Mouse (Mus musculus): Measurements from ENCODE around the gene Gm32717. TPM values are rescaled to one million over a fixed set of nuclear protein-coding genes. Genes with fewer than 3 reads are reported as not detected.
"Not testable (repeated sequence)": the region's sequence is repeated elsewhere in the genome, so short reads cannot be mapped to it uniquely, and the experiment has no call there.

Gene Gm32717
- polyA plus RNA-seq, 1 experiment from 2014 or later: not detected

DNA sequence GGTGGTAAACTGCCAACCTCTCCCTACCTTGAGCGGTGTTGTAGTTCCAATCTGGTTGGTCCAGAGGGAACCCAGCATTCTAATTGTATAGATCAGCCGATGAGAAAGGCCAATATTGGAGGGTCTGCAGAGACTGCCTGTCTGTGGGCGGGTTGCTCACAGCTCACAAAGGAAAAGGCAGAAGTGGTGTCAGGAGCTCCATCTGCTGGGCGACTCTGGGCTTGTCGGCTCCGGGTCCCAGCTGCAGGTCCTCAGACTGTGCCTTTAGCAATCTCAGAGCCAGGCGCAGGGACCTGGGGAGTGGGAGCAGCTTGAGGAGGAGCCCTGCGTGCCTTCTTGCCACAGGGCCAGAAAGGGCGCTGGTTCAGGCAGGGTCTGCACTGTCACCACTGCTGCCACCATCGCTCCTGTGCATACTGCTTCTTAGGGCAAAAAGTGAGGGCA, 10.3 kb upstream of the Gm32717 start:
- Histone ChIP-seq H3K4me3 (ENCODE audit: low read depth, low read length) (no peak overlapping the region), H3K36me3 (ENCODE audit: control insufficient read depth, insufficient read depth) (no peaks in the 10 kb centered on the region), H3K4me2 (replicated peaks; ENCODE audit: low read depth) (no peak overlapping the region), H3K9me3 (ENCODE audit: control insufficient read depth) (no peaks in the 10 kb centered on the region), H3K9ac (ENCODE audit: low read depth, low read length) (no peak overlapping the region), H3K27me3 (replicated peaks; ENCODE audit: control insufficient read depth, insufficient read depth, low read length) (no peaks in the 10 kb centered on the region), H3K27ac (ENCODE audit: low read depth, low read length) (no peak overlapping the region), H3K4me1 (replicated peaks; ENCODE audit: control insufficient read depth, insufficient read depth, low read length) (no peaks in the 10 kb centered on the region)
- TF ChIP-seq CTCF (IDR thresholded peaks at IDR 0.05; ENCODE audit: low read depth): peak; percentile 64
- WGBS: 37% methylated on average over 10 of the region's 10 CpGs
- ATAC-seq: no peak

DNA sequence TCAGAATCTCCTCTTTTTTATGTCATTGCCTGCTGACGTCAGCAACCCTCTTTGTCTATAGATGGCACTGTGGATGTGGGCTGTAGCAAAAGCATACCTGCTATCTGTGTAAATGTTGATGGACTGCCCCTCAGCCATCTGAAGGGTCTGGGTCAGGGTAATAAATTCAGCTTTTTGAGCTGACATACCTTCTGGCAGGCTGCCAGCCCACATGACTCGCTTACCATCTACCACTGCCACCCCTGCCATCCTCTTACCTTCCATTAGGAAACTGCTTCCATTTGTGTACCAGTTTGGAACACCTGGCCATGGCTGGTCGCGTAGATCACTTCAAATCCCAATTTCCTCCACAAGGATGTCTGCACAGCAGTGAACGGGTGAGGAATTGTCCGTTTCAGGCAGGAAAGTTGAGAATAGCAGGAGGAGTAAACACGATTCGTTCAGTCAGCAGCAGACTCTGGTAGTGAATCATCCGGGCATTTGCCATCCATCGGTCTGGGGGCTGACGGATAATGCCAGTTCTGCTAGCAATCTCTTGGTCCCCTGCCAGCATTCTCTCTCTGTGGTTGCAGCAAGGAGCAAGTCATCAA, 8.5 kb upstream of the Gm32717 start:
- H3K36me3 ChIP-seq (ENCODE audit: control insufficient read depth, insufficient read depth); H3K4me1 ChIP-seq (replicated peaks; ENCODE audit: control insufficient read depth, insufficient read depth, low read length); ATAC-seq; H3K9me3 ChIP-seq (ENCODE audit: control insufficient read depth); H3K4me2 ChIP-seq (replicated peaks; ENCODE audit: low read depth); H3K27ac ChIP-seq (ENCODE audit: low read depth, low read length); H3K9ac ChIP-seq (ENCODE audit: low read depth, low read length); H3K4me3 ChIP-seq (ENCODE audit: low read depth, low read length); H3K27me3 ChIP-seq (replicated peaks; ENCODE audit: control insufficient read depth, insufficient read depth, low read length): not testable (repeated sequence)
- WGBS: 61% methylated on average over 11 of the region's 11 CpGs

DNA sequence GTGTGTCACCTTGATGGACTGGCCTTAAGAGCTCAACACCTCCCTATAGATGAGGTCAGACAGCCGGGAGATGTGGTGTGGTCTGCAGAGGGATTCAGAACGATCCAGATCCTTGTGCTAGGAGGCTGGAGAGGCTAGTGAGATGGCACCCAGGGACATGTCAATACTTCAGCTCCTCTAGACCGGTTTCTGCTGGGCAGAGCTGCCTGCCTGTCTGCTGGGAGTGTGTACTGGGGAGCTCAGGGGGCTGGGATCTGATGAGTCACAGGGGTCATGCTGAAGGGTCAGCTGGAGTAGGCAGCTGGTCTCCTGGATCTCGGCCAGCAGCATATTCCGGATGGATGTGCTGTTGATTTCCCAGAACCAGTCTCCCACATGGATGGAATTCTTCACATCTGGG, 8.0 kb downstream of the Gm32717 start:
- H3K9ac ChIP-seq (ENCODE audit: low read depth, low read length); H3K9me3 ChIP-seq (ENCODE audit: control insufficient read depth); H3K4me2 ChIP-seq (replicated peaks; ENCODE audit: low read depth); H3K4me3 ChIP-seq (ENCODE audit: low read depth, low read length); H3K36me3 ChIP-seq (ENCODE audit: control insufficient read depth, insufficient read depth); H3K27me3 ChIP-seq (replicated peaks; ENCODE audit: control insufficient read depth, insufficient read depth, low read length); H3K27ac ChIP-seq (ENCODE audit: low read depth, low read length); ATAC-seq; H3K4me1 ChIP-seq (replicated peaks; ENCODE audit: control insufficient read depth, insufficient read depth, low read length): not testable (repeated sequence)
- WGBS: no CpG with 5 or more reads among the region's 5 CpGs

DNA sequence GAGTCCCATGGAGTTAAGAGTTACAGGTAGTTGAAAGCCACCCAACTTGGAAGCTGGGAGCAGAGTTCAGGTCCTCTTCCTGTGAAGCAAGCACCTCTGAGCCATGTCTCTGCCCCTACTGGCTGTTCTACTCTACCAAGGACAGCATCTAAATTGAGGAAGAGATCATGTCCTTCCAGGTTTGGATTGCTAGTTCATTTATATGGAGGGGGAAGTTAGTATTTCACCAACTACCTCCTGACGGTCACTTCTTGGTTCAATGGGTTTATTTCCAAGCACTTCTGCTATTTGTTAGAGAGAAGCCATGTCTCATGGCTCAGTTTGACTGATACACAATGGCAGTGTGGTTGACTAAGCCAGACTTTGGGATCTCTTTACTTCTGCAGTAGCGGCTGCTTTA, 13.0 kb downstream of the Gm32717 start:
- not testable (repeated sequence) for H3K4me2 ChIP-seq (replicated peaks; ENCODE audit: low read depth); H3K27me3 ChIP-seq (replicated peaks; ENCODE audit: control insufficient read depth, insufficient read depth, low read length); H3K36me3 ChIP-seq (ENCODE audit: control insufficient read depth, insufficient read depth); H3K4me1 ChIP-seq (replicated peaks; ENCODE audit: control insufficient read depth, insufficient read depth, low read length); H3K9me3 ChIP-seq (ENCODE audit: control insufficient read depth); H3K4me3 ChIP-seq (ENCODE audit: low read depth, low read length); ATAC-seq; H3K9ac ChIP-seq (ENCODE audit: low read depth, low read length); H3K27ac ChIP-seq (ENCODE audit: low read depth, low read length)
- no CpG with 5 or more reads among the region's 2 CpGs for WGBS

DNA sequence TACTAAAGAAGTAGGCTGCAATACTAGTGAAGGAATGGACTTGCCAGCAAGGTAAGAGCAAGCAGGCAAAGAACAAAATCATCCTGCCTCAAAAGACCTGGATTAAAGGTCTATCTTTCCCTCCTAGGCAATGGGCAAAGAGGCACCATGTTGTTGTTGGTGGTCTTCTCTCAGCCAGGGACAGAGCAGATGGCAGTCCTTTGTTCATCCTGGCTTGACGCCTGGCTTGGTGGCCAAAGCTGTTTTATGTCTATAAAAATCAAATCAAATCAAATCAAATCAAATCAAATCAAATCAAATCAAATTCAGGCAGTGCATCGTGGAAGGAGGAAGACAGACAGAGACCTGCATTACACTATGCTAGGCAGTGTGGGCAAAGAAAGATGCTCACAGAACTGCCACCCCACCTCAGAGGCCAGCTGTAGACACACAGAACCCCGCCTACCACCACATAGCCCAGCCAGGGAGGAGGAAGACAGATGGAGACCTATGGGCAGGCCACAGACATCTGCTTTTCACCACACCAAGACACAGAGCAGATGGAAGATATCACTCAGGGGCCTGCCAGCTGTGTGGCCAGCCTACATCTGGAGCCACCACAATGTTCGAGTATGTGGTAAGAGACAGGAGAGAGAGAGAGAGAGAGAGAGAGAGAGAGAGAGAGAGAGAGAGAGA, 24.7 kb downstream of the Gm32717 start:
- H3K27ac ChIP-seq (ENCODE audit: low read depth, low read length): not testable (repeated sequence)
- 92% methylated on average over 2 of the region's 4 CpGs for WGBS

DNA sequence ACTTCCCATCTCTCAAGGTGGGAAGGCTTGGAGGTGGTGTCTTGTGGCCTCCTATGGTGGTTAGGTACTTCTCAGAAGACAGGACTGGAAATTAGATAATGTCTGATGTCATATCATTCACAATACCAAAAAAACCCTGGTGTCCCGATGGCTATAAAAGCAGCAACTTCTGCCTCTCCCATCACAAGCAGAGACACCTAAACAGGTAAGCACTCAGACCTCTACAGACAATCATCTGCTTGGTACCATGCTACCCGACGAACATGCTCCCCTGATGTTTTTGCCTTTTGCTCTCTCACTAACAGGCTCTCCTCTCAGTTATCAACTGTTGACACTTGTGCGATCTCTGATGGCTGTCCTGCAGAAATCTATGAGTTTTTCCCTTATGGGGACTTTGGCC, 35.9 kb downstream of the Gm32717 start, which contains the start of gene Il22:
Gene Il22 (plus strand): TSS at position 301 of the 400 bp plus-strand sequence.
- Histone ChIP-seq H3K4me3 (ENCODE audit: low read depth, low read length) (no peak within 1 kb of the TSS), H3K9me3 (ENCODE audit: control insufficient read depth) (no peaks in the 10 kb centered on the region), H3K27me3 (replicated peaks; ENCODE audit: control insufficient read depth, insufficient read depth, low read length) (no peaks in the 10 kb centered on the region), H3K27ac (ENCODE audit: low read depth, low read length) (no peak within 1 kb of the TSS), H3K9ac (ENCODE audit: low read depth, low read length) (no peak within 1 kb of the TSS), H3K36me3 (ENCODE audit: control insufficient read depth, insufficient read depth) (no peaks in the 10 kb centered on the region), H3K4me2 (replicated peaks; ENCODE audit: low read depth) (no peak within 1 kb of the TSS), H3K4me1 (replicated peaks; ENCODE audit: control insufficient read depth, insufficient read depth, low read length) (no peaks in the 10 kb centered on the region)
- no peak for ATAC-seq
- TF ChIP-seq CTCF (IDR thresholded peaks at IDR 0.05; ENCODE audit: low read depth): no peak
- 88% methylated on average over 4 of the region's 4 CpGs for WGBS

More for the DNA sequence above, 24.7 kb downstream of the Gm32717 start:
- not testable (repeated sequence) for H3K4me2 ChIP-seq (replicated peaks; ENCODE audit: low read depth); H3K36me3 ChIP-seq (ENCODE audit: control insufficient read depth, insufficient read depth); H3K4me1 ChIP-seq (replicated peaks; ENCODE audit: control insufficient read depth, insufficient read depth, low read length); H3K9ac ChIP-seq (ENCODE audit: low read depth, low read length); H3K9me3 ChIP-seq (ENCODE audit: control insufficient read depth); H3K27me3 ChIP-seq (replicated peaks; ENCODE audit: control insufficient read depth, insufficient read depth, low read length); ATAC-seq; H3K4me3 ChIP-seq (ENCODE audit: low read depth, low read length)

DNA sequence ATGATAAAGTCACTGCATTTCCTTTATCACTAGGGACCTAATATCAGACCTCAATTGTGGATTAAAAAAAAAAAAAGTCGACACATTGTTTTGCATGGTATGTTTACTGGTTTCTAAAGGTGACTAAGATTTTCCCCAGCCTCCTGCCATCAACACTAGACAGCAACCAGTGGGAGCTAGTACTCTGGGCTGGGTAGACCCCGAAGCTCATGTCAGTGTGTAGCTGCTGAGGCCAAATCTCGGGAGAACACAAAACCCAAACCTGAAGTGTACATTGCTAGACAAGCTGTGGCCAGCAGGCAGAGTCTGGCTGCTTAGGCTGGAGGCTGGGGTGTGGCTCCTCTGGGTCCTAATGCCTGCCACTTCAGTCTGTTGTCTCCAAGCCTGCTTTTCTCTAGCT, 45.4 kb downstream of the Gm32717 start:
- H3K27ac ChIP-seq (ENCODE audit: low read depth, low read length); ATAC-seq; H3K9ac ChIP-seq (ENCODE audit: low read depth, low read length); H3K9me3 ChIP-seq (ENCODE audit: control insufficient read depth); H3K4me2 ChIP-seq (replicated peaks; ENCODE audit: low read depth); H3K4me3 ChIP-seq (ENCODE audit: low read depth, low read length); H3K4me1 ChIP-seq (replicated peaks; ENCODE audit: control insufficient read depth, insufficient read depth, low read length); H3K27me3 ChIP-seq (replicated peaks; ENCODE audit: control insufficient read depth, insufficient read depth, low read length); H3K36me3 ChIP-seq (ENCODE audit: control insufficient read depth, insufficient read depth): not testable (repeated sequence)
- WGBS: 34% methylated on average over 3 of the region's 3 CpGs

Other genes with a start within 250 kb of the Gm32717 start
- gene Mdm1, start 99.0 kb downstream of the Gm32717 start, polyA plus RNA-seq (2015; fragmentation: Nextera tagmentation; extraction: Ambion mirVana): 3.9 and 4.4 TPM in 2 replicates
- gene Il22, start 35.8 kb downstream of the Gm32717 start, polyA plus RNA-seq (2015; fragmentation: Nextera tagmentation; extraction: Ambion mirVana): not detected in 2 replicates
- not detected in 2 replicates for gene Gm32802, start 17.9 kb upstream of the Gm32717 start, polyA plus RNA-seq (2015; fragmentation: Nextera tagmentation; extraction: Ambion mirVana)
- gene Iltifb, start 54.3 kb upstream of the Gm32717 start, polyA plus RNA-seq (2015; fragmentation: Nextera tagmentation; extraction: Ambion mirVana): not detected in 2 replicates
- not detected in 2 replicates for gene Gm9040, start 86.2 kb upstream of the Gm32717 start, polyA plus RNA-seq (2015; fragmentation: Nextera tagmentation; extraction: Ambion mirVana)
- gene Gm9044, start 91.6 kb upstream of the Gm32717 start, polyA plus RNA-seq (2015; fragmentation: Nextera tagmentation; extraction: Ambion mirVana): not detected in 2 replicates
- 0.09 TPM in 1 of 2 replicates, not detected in the other for gene Gm9045, start 97.1 kb upstream of the Gm32717 start, polyA plus RNA-seq (2015; fragmentation: Nextera tagmentation; extraction: Ambion mirVana)
- not detected in 2 replicates for gene Gm9046, start 102.5 kb upstream of the Gm32717 start, polyA plus RNA-seq (2015; fragmentation: Nextera tagmentation; extraction: Ambion mirVana)
- gene Gm9048, start 107.9 kb upstream of the Gm32717 start, polyA plus RNA-seq (2015; fragmentation: Nextera tagmentation; extraction: Ambion mirVana): not detected in 2 replicates
- gene Gm9049, start 113.3 kb upstream of the Gm32717 start, polyA plus RNA-seq (2015; fragmentation: Nextera tagmentation; extraction: Ambion mirVana): 0.09 TPM in 1 of 2 replicates, not detected in the other
- not detected in 2 replicates for gene Ifng, start 200.3 kb upstream of the Gm32717 start, polyA plus RNA-seq (2015; fragmentation: Nextera tagmentation; extraction: Ambion mirVana)